Mouse (Mus musculus) liver, adult 2 months (tissue): Measurements from ENCODE around the gene Ykt6.

ENCODE experiments used
- CTCF ChIP-seq: fragments of 200-500 bp; IDR thresholded peaks from 2 replicates; pipeline ENCODE4 v1.5.1; 2011; ENCODE audit warnings: low read depth, low read length, control low read depth
- POLR2A ChIP-seq: fragments of 200-500 bp; IDR thresholded peaks from 2 replicates; pipeline ENCODE4 v1.6.1; 2011; ENCODE audit warnings: low read length, control low read depth; ENCODE audit not compliant: insufficient read depth; ENCODE audit errors: extremely low read depth

DNA sequence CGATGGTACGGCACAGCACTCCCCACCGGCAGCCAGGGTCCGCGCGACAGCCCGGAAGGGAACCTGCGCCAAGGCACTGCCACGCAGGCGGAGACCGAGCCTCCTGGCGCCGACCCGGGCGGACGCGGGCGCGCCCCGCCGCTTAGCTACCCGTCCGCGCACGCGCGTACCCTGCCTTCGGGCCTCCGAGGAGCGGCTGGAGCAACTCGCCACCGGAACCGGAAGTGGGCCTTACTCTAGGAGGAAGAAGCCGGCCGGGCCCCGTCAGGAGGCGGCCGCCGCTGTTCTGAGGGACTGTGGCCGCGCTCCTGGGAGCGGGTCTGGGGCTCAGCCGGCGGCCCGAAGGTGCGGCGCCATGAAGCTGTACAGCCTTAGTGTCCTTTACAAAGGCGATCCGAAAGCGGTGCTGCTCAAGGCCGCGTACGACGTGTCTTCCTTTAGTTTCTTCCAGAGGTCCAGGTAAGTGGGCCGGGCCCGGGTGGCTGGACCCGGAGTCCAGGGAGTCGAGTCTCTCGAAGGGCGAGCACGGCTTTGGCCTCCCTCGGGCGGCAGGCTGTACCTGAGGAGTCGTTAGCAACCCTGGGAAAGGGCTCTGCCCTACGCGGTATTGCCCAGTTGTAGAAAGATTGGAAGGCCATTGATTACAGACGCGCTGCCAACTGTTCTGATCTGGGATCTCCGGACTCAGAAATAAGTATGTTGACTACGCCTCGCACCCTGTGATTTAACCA lies at the start of gene Ykt6:
- TF ChIP-seq CTCF (no peak), POLR2A (peak; percentile 74)
